Mouse (Mus musculus): ENCODE data around the gene Ankrd24. TPM values are rescaled to one million over a fixed set of nuclear protein-coding genes. Genes with fewer than 3 reads are reported as not detected.
"Not testable (repeated sequence)": the region's sequence is repeated elsewhere in the genome, so short reads cannot be mapped to it uniquely, and the experiment has no call there.

Ankrd24 gene
- polyA plus RNA-seq, 1 experiment from 2014 or later = 7.3 TPM

GRCm38 (mm10) chr10:81640825-81641224 is 12.5 kb downstream of the Ankrd24 start:
- H3K36me3 ChIP-seq (replicated peaks); H3K4me3 ChIP-seq; H3K9me3 ChIP-seq; DNase-seq (ENCODE audit: low spot score); H3K27me3 ChIP-seq (replicated peaks; ENCODE audit: low read depth, poor library complexity, severe bottlenecking); H3K27ac ChIP-seq (replicated peaks): not testable (repeated sequence)
- 48% methylated on average over 4 of the region's 4 CpGs for WGBS
- H3K4me1 ChIP-seq = peaks cover 32% of the 10 kb centered on the region

GRCm38 (mm10) chr10:81641566-81641965 is 13.2 kb downstream of the Ankrd24 start:
- H3K27me3 ChIP-seq (replicated peaks; ENCODE audit: low read depth, poor library complexity, severe bottlenecking) = peaks cover 10% of the 10 kb centered on the region; the same call in 1 of the 2 replicates
- H3K4me1 ChIP-seq = peaks cover 27% of the 10 kb centered on the region
- 0 out of 2 replicates have a peak overlapping the region, but pooled peaks have one; percentile 11 for H3K4me3 ChIP-seq
- no peaks in the 10 kb centered on the region for H3K9me3 ChIP-seq
- peak; percentile 5 for DNase-seq (ENCODE audit: low spot score)
- no peak overlapping the region for H3K27ac ChIP-seq (replicated peaks)
- no peaks in the 10 kb centered on the region for H3K36me3 ChIP-seq (replicated peaks)
- WGBS = 92% methylated on average over 2 of the region's 2 CpGs

- Histone ChIP-seq H3K36me3 (replicated peaks) (no peaks in the 10 kb centered on the region), H3K4me1 (peaks cover 27% of the 10 kb centered on the region), H3K27me3 (replicated peaks; ENCODE audit: low read depth, poor library complexity, severe bottlenecking) (peaks cover 11% of the 10 kb centered on the region; the same call in 1 of the 2 replicates), H3K27ac (replicated peaks) (peak overlapping the region; percentile 96; the same call in 1 of the 2 replicates), H3K9me3 (no peaks in the 10 kb centered on the region), H3K4me3 (peak overlapping the region; percentile 85)
- WGBS = 79% methylated on average over 8 of the region's 8 CpGs
- peak; percentile 6 for DNase-seq (ENCODE audit: low spot score)
Measured at GRCm38 (mm10) chr10:81641978-81642647, 13.8 kb downstream of the Ankrd24 start.

GRCm38 (mm10) chr10:81642648-81643448 is 14.5 kb downstream of the Ankrd24 start:
- H3K4me1 ChIP-seq = peaks cover 27% of the 10 kb centered on the region
- H3K27me3 ChIP-seq (replicated peaks; ENCODE audit: low read depth, poor library complexity, severe bottlenecking) = peaks cover 11% of the 10 kb centered on the region; the same call in 1 of the 2 replicates
- H3K27ac ChIP-seq (replicated peaks) = peak overlapping the region; percentile 96
- H3K4me3 ChIP-seq = peak overlapping the region; percentile 85
- H3K36me3 ChIP-seq (replicated peaks) = no peaks in the 10 kb centered on the region
- WGBS = 24% methylated on average over 24 of the region's 24 CpGs
- no peak for DNase-seq (ENCODE audit: low spot score)
- H3K9me3 ChIP-seq = no peaks in the 10 kb centered on the region

- Histone ChIP-seq H3K4me3 (peak overlapping the region; percentile 85), H3K4me1 (peaks cover 27% of the 10 kb centered on the region), H3K9me3 (no peaks in the 10 kb centered on the region), H3K36me3 (replicated peaks) (no peaks in the 10 kb centered on the region), H3K27ac (replicated peaks) (peak overlapping the region; percentile 96), H3K27me3 (replicated peaks; ENCODE audit: low read depth, poor library complexity, severe bottlenecking) (peaks cover 5% of the 10 kb centered on the region; the same call in 1 of the 2 replicates)
- DNase-seq (ENCODE audit: low spot score) = peak; percentile 96
- WGBS = under 1% methylated on average over 75 of the region's 75 CpGs
Measured at GRCm38 (mm10) chr10:81643449-81644055, 15.2 kb downstream of the Ankrd24 start.

GRCm38 (mm10) chr10:81644162-81644561 is 15.8 kb downstream of the Ankrd24 start:
- peak overlapping the region; percentile 96 for H3K27ac ChIP-seq (replicated peaks)
- no peaks in the 10 kb centered on the region for H3K36me3 ChIP-seq (replicated peaks)
- DNase-seq (ENCODE audit: low spot score) = no peak
- no peaks in the 10 kb centered on the region for H3K9me3 ChIP-seq
- 59% methylated on average over 2 of the region's 2 CpGs for WGBS
- H3K27me3 ChIP-seq (replicated peaks; ENCODE audit: low read depth, poor library complexity, severe bottlenecking) = peaks cover 5% of the 10 kb centered on the region; the same call in 1 of the 2 replicates
- H3K4me3 ChIP-seq = peak overlapping the region; percentile 85
- H3K4me1 ChIP-seq = peaks cover 27% of the 10 kb centered on the region

- peak; percentile 12 for DNase-seq (ENCODE audit: low spot score)
- peak overlapping the region; percentile 85; the same call in 1 of the 2 replicates for H3K4me3 ChIP-seq
- H3K27me3 ChIP-seq (replicated peaks; ENCODE audit: low read depth, poor library complexity, severe bottlenecking) = peaks cover 5% of the 10 kb centered on the region; the same call in 1 of the 2 replicates
- peaks cover 30% of the 10 kb centered on the region for H3K4me1 ChIP-seq
- peak overlapping the region; percentile 96; the same call in 1 of the 2 replicates for H3K27ac ChIP-seq (replicated peaks)
- no peaks in the 10 kb centered on the region for H3K9me3 ChIP-seq
- H3K36me3 ChIP-seq (replicated peaks) = no peaks in the 10 kb centered on the region
- 94% methylated on average over 18 of the region's 18 CpGs for whole genome bisulfite sequencing
Measured at GRCm38 (mm10) chr10:81644716-81645115, 16.4 kb downstream of the Ankrd24 start.

- no peak for DNase-seq (ENCODE audit: low spot score)
- 89% methylated on average over 4 of the region's 4 CpGs for WGBS
- no peak overlapping the region for H3K4me3 ChIP-seq
- H3K36me3 ChIP-seq (replicated peaks) = peaks cover 3% of the 10 kb centered on the region
- peaks cover 5% of the 10 kb centered on the region; the same call in 1 of the 2 replicates for H3K27me3 ChIP-seq (replicated peaks; ENCODE audit: low read depth, poor library complexity, severe bottlenecking)
- 0 out of 2 replicates have a peak, but pooled peaks cover 3% of the 10 kb centered on the region for H3K9me3 ChIP-seq
- H3K4me1 ChIP-seq = peaks cover 30% of the 10 kb centered on the region
- H3K27ac ChIP-seq (replicated peaks) = no peak overlapping the region
Measured at GRCm38 (mm10) chr10:81645391-81645790, 17.1 kb downstream of the Ankrd24 start.

- Histone ChIP-seq H3K4me1 (peaks cover 30% of the 10 kb centered on the region), H3K27me3 (replicated peaks; ENCODE audit: low read depth, poor library complexity, severe bottlenecking) (peaks cover 5% of the 10 kb centered on the region; the same call in 1 of the 2 replicates), H3K4me3 (no peak overlapping the region), H3K9me3 (0 out of 2 replicates have a peak, but pooled peaks cover 3% of the 10 kb centered on the region), H3K27ac (replicated peaks) (no peak overlapping the region), H3K36me3 (replicated peaks) (peaks cover 10% of the 10 kb centered on the region)
- no peak for DNase-seq (ENCODE audit: low spot score)
- 82% methylated on average over 7 of the region's 7 CpGs for WGBS
Measured at GRCm38 (mm10) chr10:81646015-81646555, 17.7 kb downstream of the Ankrd24 start.

GRCm38 (mm10) chr10:81648803-81649775 is 20.7 kb downstream of the Ankrd24 start, which contains the start of gene Gm10778:
TSS of gene Gm10778 (plus strand) at chr10:81649059.
- H3K27ac ChIP-seq (replicated peaks) = peak within 1 kb of the TSS; percentile 89
- peak; percentile 91 for DNase-seq (ENCODE audit: low spot score)
- 5% methylated on average over 39 of the region's 52 CpGs for WGBS
- H3K9me3 ChIP-seq = peaks cover 18% of the 10 kb centered on the region
- H3K36me3 ChIP-seq (replicated peaks) = peaks cover 39% of the 10 kb centered on the region
- peak within 1 kb of the TSS; percentile 67 for H3K4me3 ChIP-seq
- H3K27me3 ChIP-seq (replicated peaks; ENCODE audit: low read depth, poor library complexity, severe bottlenecking); H3K4me1 ChIP-seq: not testable (repeated sequence)

GRCm38 (mm10) chr10:81655178-81655577 is 26.8 kb downstream of the Ankrd24 start:
- Histone ChIP-seq H3K4me3 (no peak overlapping the region), H3K27ac (replicated peaks) (no peak overlapping the region), H3K4me1 (no peaks in the 10 kb centered on the region), H3K27me3 (replicated peaks; ENCODE audit: low read depth, poor library complexity, severe bottlenecking) (no peaks in the 10 kb centered on the region), H3K36me3 (replicated peaks) (peaks cover 87% of the 10 kb centered on the region), H3K9me3 (peaks cover 63% of the 10 kb centered on the region)
- no peak for DNase-seq (ENCODE audit: low spot score)
- WGBS = 97% methylated on average over 10 of the region's 10 CpGs

Data from embryonic facial prominence, embryonic 10.5 days (tissue).